Mouse (Mus musculus) stomach, embryonic 16.5 days (tissue): ENCODE measurements around the gene Ccdc77. TPM values are rescaled to one million over a fixed set of nuclear protein-coding genes. Genes with fewer than 3 reads are reported as not detected.
"Not testable (repeated sequence)": the region's sequence is repeated elsewhere in the genome, so short reads cannot be mapped to it uniquely, and the experiment has no call there.

ENCODE experiments used
- ATAC-seq: fragments of 200-750 bp; cut with Nextera tagmentation; 2 replicates; pipeline ENCODE4 v1.8.0; 2017; ENCODE audit warnings: moderate number of reproducible peaks, moderate TSS enrichment; ENCODE audit not compliant: insufficient read depth, low FRiP score
- H3K27ac ChIP-seq: fragments of 300-500 bp; sonication (generic); 2 replicates; pipeline ENCODE4 v1.5.1; 2014; ENCODE audit warnings: low read length
- H3K27me3 ChIP-seq: fragments of 300-500 bp; sonication (generic); 2 replicates; pipeline ENCODE4 v1.6.1; 2014; ENCODE audit warnings: low read length, control low read depth, mixed read lengths; ENCODE audit not compliant: control insufficient read depth, insufficient read depth
- H3K36me3 ChIP-seq: fragments of 300-500 bp; sonication (generic); 2 replicates; pipeline ENCODE4 v1.6.1; 2014; ENCODE audit warnings: low read length; ENCODE audit not compliant: control insufficient read depth, insufficient read depth
- H3K4me1 ChIP-seq: fragments of 300-500 bp; sonication (generic); 2 replicates; pipeline ENCODE4 v1.6.1; 2014; ENCODE audit warnings: low read length, control low read depth, mixed read lengths; ENCODE audit not compliant: control insufficient read depth, insufficient read depth
- H3K4me2 ChIP-seq: fragments of 300-500 bp; sonication (generic); 2 replicates; pipeline ENCODE4 v1.6.1; 2014; ENCODE audit warnings: low read depth, low read length, mixed read lengths
- H3K4me3 ChIP-seq: fragments of 300-500 bp; sonication (generic); replicated peaks from 2 replicates; pipeline ENCODE4 v1.5.1; 2014; ENCODE audit warnings: mild to moderate bottlenecking, low read length
- H3K9ac ChIP-seq: fragments of 300-500 bp; sonication (generic); 2 replicates; pipeline ENCODE4 v1.6.1; 2014; ENCODE audit warnings: low read length
- H3K9me3 ChIP-seq: fragments of 300-500 bp; sonication (generic); replicated peaks from 2 replicates; pipeline ENCODE4 v1.6.1; 2016; ENCODE audit warnings: low read length, control low read depth; ENCODE audit not compliant: control insufficient read depth
- WGBS: fragments of 180-500 bp; shearing (Covaris S2); extraction: QIAGEN DNeasy Blood & Tissue Kit; methylation state at CpG from one replicate; pipeline ENCODE4 v1.1.7; 2014; 5-methylcytosine and 5-hydroxymethylcytosine counted together
- polyA plus RNA-seq: library from polyadenylated mRNA; unstranded; fragments of >200 nt; fragmentation: Nextera tagmentation; extraction: Ambion mirVana; gene quantifications from 2 replicates; pipeline ENCODE4 v1.2.1, GENCODE M21; 2015

The Ccdc77 gene
- polyA plus RNA-seq, 1 experiment from 2014 or later, result 19.3 TPM

DNA sequence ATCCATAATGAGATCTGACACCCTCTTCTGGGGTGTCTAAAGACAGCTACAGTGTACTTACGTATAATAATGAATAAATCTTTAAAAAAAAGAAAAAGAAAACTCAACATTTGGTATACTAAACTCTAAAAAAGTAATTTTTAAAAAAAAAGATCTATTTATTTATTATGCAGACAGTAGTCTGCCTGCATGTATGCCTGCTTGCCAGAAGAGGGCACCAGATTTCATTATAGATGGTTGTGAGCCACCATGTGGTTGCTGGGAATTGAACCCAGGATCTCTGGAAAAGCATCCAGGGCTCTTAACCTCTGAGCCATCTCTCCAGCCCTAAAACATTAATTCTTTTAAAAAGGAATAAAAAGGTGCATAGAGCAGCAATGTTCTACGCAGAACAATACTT is 67.6 kb downstream of the Ccdc77 start:
- ATAC-seq, H3K9me3 ChIP-seq, H3K27me3 ChIP-seq, H3K4me3 ChIP-seq, H3K27ac ChIP-seq, H3K4me2 ChIP-seq, H3K36me3 ChIP-seq, H3K9ac ChIP-seq, H3K4me1 ChIP-seq: not testable (repeated sequence)
- 96% methylated on average over 2 of the region's 2 CpGs for WGBS

DNA sequence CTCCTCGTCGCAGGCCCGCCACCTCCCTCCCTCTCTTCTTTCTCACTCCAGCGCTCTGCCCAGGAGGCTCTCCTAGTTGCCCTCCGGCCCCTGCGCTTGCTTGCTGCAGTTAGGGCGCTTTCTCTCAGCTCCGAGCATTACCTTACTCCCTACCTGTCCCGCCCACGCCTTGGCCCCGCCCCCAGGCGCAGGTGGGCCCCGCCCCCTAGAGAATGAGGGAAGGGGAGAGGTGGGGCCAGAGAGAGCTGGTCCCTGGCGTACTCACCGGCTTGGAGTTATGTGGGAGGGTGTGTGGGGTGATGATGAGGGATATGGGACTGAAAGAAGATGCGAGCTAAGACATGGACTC is 69.4 kb downstream of the Ccdc77 start:
- peak overlapping the region; percentile 73 for H3K9ac ChIP-seq
- no peaks in the 10 kb centered on the region for H3K9me3 ChIP-seq
- peak overlapping the region; percentile 63 for H3K4me3 ChIP-seq
- H3K27ac ChIP-seq, result peak overlapping the region; percentile 11; the same call in 1 of the 2 replicates
- peaks cover 5% of the 10 kb centered on the region; the same call in 1 of the 2 replicates for H3K27me3 ChIP-seq
- no peaks in the 10 kb centered on the region for H3K36me3 ChIP-seq
- WGBS, result under 1% methylated on average over 16 of the region's 16 CpGs
- no peaks in the 10 kb centered on the region for H3K4me1 ChIP-seq
- ATAC-seq, result peak; percentile 87
- peak overlapping the region; percentile 96 for H3K4me2 ChIP-seq

DNA sequence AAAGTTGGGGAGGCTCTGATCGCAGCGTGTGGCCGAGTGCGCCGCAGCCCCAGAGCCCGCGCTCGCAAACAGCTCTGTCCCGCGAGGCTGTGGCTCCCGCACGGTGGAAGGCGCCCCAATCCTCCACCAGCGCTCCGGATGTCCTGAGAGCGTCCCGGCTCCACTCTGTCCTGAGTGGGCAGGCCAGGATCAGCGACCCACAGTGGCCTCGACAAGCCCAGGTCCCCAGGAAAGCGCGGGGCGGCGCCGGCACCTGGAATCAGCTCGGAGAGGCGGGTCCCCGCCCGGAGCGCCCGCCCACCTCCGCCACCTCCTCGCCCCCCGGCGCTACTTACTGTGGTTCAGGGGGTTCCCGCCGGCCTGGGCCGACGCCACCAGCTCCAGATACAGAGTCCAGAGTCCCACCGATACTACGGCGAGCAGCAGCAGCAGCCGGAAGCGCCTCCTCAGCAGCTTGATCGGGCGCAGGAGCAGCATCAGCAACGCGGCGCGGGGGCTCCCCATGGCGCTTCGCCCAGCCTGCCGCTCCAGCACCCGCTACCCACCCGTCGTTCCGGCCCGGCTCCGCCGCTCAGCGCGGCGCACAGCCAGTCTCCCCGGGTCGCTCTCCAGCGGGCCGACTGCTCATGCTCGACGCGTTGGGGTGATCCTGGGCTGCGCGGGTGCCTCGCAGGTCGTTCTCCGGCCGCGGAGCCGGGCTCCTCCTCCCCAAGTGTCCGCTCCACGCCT is 70.0 kb downstream of the Ccdc77 start, which contains the start of the genes D330020A13Rik and B4galnt3:
TSS of gene D330020A13Rik (plus strand) at position 309 of the 729 bp plus-strand sequence.
TSS of gene B4galnt3 (minus strand) at position 504 of the 729 bp plus-strand sequence.
- Histone ChIP-seq H3K4me3 (peak within 1 kb of the TSS; percentile 63), H3K9me3 (no peaks in the 10 kb centered on the region), H3K27me3 (peaks cover 5% of the 10 kb centered on the region; the same call in 1 of the 2 replicates), H3K36me3 (no peaks in the 10 kb centered on the region), H3K27ac (peak within 1 kb of the TSS; percentile 11; the same call in 1 of the 2 replicates), H3K4me2 (peak within 1 kb of the TSS; percentile 96), H3K9ac (peak within 1 kb of the TSS; percentile 73), H3K4me1 (no peaks in the 10 kb centered on the region)
- ATAC-seq, result peak; percentile 77
- under 1% methylated on average over 78 of the region's 79 CpGs for WGBS

DNA sequence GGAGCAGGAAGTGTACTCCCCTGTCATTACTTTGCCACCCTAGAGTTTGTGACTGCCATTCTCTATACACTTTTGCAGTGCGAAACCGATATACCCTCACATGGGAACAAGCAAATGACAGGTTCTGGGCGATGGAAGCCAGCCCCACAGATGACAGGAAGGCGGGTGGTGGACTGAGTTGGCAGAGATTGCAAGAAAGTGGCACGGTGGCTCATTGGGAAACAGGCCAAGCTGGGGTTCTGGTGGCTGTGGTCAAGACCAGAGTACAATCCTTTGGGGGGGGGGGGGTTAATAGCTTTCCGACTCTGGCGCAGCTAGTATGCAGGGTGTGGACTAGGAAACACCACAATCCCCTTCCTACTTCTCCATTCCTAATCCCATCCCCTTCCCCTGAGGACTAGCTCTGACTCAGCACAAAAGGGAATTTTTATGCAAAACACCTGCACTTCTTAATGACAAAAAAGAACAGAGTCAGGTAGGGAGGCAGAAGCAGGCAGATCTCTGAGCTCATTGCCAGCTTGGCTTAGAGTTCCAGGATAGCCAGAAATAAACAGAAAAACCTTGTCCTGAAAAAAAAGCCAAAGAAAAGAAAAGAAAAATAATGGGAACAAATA is 72.7 kb downstream of the Ccdc77 start:
- Histone ChIP-seq H3K9ac (no peak overlapping the region), H3K27ac (no peak overlapping the region), H3K36me3 (no peaks in the 10 kb centered on the region), H3K27me3 (peaks cover 5% of the 10 kb centered on the region; the same call in 1 of the 2 replicates), H3K4me2 (no peak overlapping the region), H3K4me3 (no peak overlapping the region), H3K4me1 (no peaks in the 10 kb centered on the region), H3K9me3 (no peaks in the 10 kb centered on the region)
- 92% methylated on average over 7 of the region's 7 CpGs for WGBS
- ATAC-seq, result no peak

GRCm38 (mm10) chr6:120289430-120289829 is 74.7 kb downstream of the Ccdc77 start:
- Histone ChIP-seq H3K4me2 (no peak overlapping the region), H3K27ac (no peak overlapping the region), H3K27me3 (peaks cover 5% of the 10 kb centered on the region; the same call in 1 of the 2 replicates), H3K36me3 (no peaks in the 10 kb centered on the region), H3K4me3 (no peak overlapping the region), H3K9me3 (no peaks in the 10 kb centered on the region), H3K9ac (no peak overlapping the region), H3K4me1 (no peaks in the 10 kb centered on the region)
- 83% methylated on average over 4 of the region's 4 CpGs for WGBS
- ATAC-seq, result no peak

- Histone ChIP-seq H3K9ac (no peak overlapping the region), H3K4me1 (no peaks in the 10 kb centered on the region), H3K4me2 (no peak overlapping the region), H3K36me3 (no peaks in the 10 kb centered on the region), H3K27me3 (peaks cover 1% of the 10 kb centered on the region; the same call in 1 of the 2 replicates), H3K27ac (no peak overlapping the region), H3K9me3 (no peaks in the 10 kb centered on the region), H3K4me3 (no peak overlapping the region)
- no peak for ATAC-seq
- WGBS, result 36% methylated on average over 7 of the region's 7 CpGs
Observed at GRCm38 (mm10) chr6:120288541-120288940, 75.6 kb downstream of the Ccdc77 start.

GRCm38 (mm10) chr6:120287279-120287678 is 76.9 kb downstream of the Ccdc77 start:
- no peak overlapping the region for H3K4me3 ChIP-seq
- no peaks in the 10 kb centered on the region for H3K9me3 ChIP-seq
- no peak overlapping the region for H3K27ac ChIP-seq
- no peaks in the 10 kb centered on the region for H3K36me3 ChIP-seq
- H3K4me1 ChIP-seq, result no peaks in the 10 kb centered on the region
- no peak overlapping the region for H3K4me2 ChIP-seq
- ATAC-seq, result no peak
- 90% methylated on average over 9 of the region's 9 CpGs for WGBS
- no peak overlapping the region for H3K9ac ChIP-seq
- H3K27me3 ChIP-seq, result no peaks in the 10 kb centered on the region

- Histone ChIP-seq H3K36me3 (no peaks in the 10 kb centered on the region), H3K27ac (no peak overlapping the region), H3K9ac (no peak overlapping the region), H3K9me3 (no peaks in the 10 kb centered on the region), H3K4me2 (no peak overlapping the region), H3K4me1 (0 out of 2 replicates have a peak, but pooled peaks cover 2% of the 10 kb centered on the region), H3K4me3 (no peak overlapping the region), H3K27me3 (no peaks in the 10 kb centered on the region)
- no peak for ATAC-seq
- 62% methylated on average over 7 of the region's 7 CpGs for WGBS
Observed at GRCm38 (mm10) chr6:120276874-120277449, 87.2 kb downstream of the Ccdc77 start.

DNA sequence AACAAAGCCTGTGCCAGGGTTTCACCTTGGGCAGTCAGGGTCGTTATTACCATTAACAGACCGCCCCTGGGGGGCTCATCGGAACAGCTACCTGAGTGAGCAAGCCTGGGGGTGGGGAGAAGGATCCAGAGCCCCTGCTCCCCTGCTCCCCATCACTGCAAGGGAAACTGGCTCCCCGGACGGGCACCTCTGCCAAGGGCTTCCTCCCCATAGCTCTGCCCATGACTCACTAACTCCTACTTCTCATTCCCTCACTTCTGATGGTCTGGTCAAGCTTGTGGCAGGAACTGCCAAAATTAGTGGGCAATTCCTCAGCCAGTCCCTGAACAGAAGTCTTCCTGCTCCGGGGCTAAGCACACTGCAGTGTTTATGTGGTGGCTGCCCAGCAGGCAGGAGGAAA is 88.9 kb downstream of the Ccdc77 start:
- ATAC-seq, result 0 out of 2 replicates have a peak, but pooled peaks have one; percentile 10
- no peaks in the 10 kb centered on the region for H3K36me3 ChIP-seq
- no peak overlapping the region for H3K9ac ChIP-seq
- no peaks in the 10 kb centered on the region for H3K9me3 ChIP-seq
- no peak overlapping the region for H3K4me2 ChIP-seq
- H3K4me3 ChIP-seq, result no peak overlapping the region
- WGBS, result 36% methylated on average over 6 of the region's 6 CpGs
- H3K4me1 ChIP-seq, result 0 out of 2 replicates have a peak, but pooled peaks cover 2% of the 10 kb centered on the region
- no peaks in the 10 kb centered on the region for H3K27me3 ChIP-seq
- no peak overlapping the region for H3K27ac ChIP-seq
